ENCODE assay signal across 9 mouse cellular contexts in the genomic region with DNA sequence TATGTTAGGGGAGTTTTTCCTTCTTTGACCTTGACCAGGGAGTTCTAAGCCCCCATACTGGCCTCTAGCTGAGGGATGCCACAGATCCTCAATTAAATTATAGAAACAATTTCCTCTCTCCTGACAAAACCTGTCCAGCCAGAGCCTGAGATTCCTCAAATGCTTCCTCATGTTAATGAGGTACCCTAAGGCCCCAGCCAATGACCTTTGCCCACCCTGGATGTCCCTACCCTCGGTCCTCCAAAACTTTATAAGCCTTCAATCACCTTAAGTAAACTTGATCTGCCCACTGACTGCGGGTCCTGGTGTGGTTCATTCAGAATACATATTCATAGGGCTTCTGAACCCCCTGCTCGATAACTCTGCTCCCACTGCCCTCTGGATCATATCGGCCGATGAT.
"Had no signal": no experiment of that assay in that cellular context is flagged by ENCODE, and none has a peak within 500 bp of the region (broad histone marks: within the 10 kb centered on the region; RNA-seq: fewer than 3 reads in every experiment).

No protein-coding gene starts in this region.

- ATAC-seq: liver, postnatal 0 days; midbrain, embryonic 16.5 days had no signal

- H3K9me3 ChIP-seq: limb, embryonic 15.5 days; liver, embryonic 13.5 days; midbrain, embryonic 12.5 days; neural tube, embryonic 13.5 days had no signal

- H3K27me3 ChIP-seq: limb, embryonic 15.5 days; liver, embryonic 13.5 days; midbrain, embryonic 12.5 days; neural tube, embryonic 13.5 days had no signal

- H3K4me1 ChIP-seq: limb, embryonic 15.5 days; liver, embryonic 13.5 days; midbrain, embryonic 12.5 days; neural tube, embryonic 13.5 days had no signal

- H3K4me3 ChIP-seq: limb, embryonic 15.5 days; liver, embryonic 13.5 days; midbrain, embryonic 12.5 days; neural tube, embryonic 13.5 days had no signal

- H3K4me2 ChIP-seq: hindbrain, embryonic 14.5 days; limb, embryonic 15.5 days; liver, embryonic 13.5 days; midbrain, embryonic 12.5 days; neural tube, embryonic 13.5 days had no signal

- H3K9ac ChIP-seq: hindbrain, embryonic 14.5 days; limb, embryonic 15.5 days; liver, embryonic 13.5 days; liver, postnatal 0 days; midbrain, embryonic 12.5 days; neural tube, embryonic 13.5 days had no signal

- H3K27ac ChIP-seq: hindbrain, embryonic 14.5 days; limb, embryonic 15.5 days; liver, embryonic 13.5 days; midbrain, embryonic 12.5 days; neural tube, embryonic 13.5 days; stomach, postnatal 0 days had no signal

- H3K36me3 ChIP-seq: limb, embryonic 15.5 days; liver, embryonic 13.5 days; midbrain, embryonic 12.5 days; neural tube, embryonic 13.5 days had no signal

- DNase-seq: liver, embryonic 13.5 days; liver, postnatal 0 days; retina, postnatal 1 day had no signal
